Mouse (Mus musculus) lung, adult 2 months (tissue): ENCODE results near the gene Rbm10.

Experiments
- CTCF ChIP-seq: fragments of 200-500 bp; IDR thresholded peaks from 2 replicates; pipeline ENCODE4 v1.5.1; 2011; ENCODE audit warnings: mild to moderate bottlenecking, low read length, control low read depth; ENCODE audit not compliant: insufficient read depth
- POLR2A ChIP-seq: fragments of 200-500 bp; IDR thresholded peaks from 2 replicates; pipeline ENCODE4 v1.6.1; 2011; ENCODE audit warnings: low read depth, mild to moderate bottlenecking, control low read depth, low read length, borderline replicate concordance; ENCODE audit errors: extremely low read depth

- TF ChIP-seq POLR2A (no peak), CTCF (no peak)
These were observed 75.3 kb downstream of the Rbm10 start for GRCm38 (mm10) chrX:20692616-20693015.
